Mouse (Mus musculus) kidney, postnatal 4 days (tissue): ENCODE data around the gene Pax6.

Experiments used
- DNase-seq, 2 experiments: peaks; one replicate each; pipeline ENCODE4 v3.0.0; 2021; ENCODE audit warnings: mixed read lengths in 2 of 2

Gene Pax6

GRCm38 (mm10) chr2:105671798-105672595 lies 3.3 kb downstream of the Pax6 start:
- DNase-seq: peak in 1 of 2 experiments; percentile 54

- DNase-seq: no peak
These were observed 3.9 kb downstream of the Pax6 start for GRCm38 (mm10) chr2:105672596-105672960.

DNA sequence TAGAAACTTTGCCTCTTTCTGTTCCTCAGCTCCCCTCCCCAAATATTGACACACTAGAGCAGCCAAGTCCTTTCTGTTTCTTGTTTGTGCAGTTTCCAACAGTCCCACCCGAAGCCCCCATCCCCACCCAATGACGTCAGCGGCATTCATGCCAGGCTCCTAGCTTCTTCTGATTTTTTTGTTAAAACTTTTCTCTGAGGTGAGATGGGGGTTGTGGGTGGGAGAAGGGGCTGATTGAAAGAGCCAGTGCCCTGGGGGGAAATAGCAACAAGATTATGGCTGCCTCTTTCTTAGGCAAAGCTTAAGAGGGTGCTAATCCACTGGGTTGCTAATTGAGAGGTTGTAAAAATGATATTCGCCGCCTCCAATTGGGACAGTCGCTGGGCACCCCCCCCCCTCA lies 4.4 kb downstream of the Pax6 start:
- DNase-seq: no peak

DNA sequence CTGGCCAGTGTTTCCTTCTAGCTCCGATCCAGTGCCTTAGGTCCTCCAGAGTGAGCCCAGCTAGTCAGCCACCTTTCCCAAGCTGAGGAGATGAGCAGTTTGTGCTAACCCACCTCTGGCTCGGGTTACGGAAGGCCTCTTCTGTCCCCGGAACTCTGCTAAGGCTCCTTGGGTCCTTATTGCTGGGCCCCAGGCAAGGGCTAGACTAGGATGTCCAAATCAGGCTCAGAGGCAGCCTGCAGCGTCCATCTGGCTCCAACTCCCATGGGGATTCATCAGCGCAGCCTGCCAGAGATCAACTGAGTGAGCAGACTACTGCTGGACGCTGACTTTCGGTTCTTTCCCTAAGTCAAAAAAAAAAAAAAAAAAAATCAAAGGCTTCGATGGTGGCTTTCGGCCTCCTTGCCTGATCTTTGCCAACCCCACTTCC lies 4.9 kb downstream of the Pax6 start:
- peak; percentile 58 to 69 for DNase-seq

DNA sequence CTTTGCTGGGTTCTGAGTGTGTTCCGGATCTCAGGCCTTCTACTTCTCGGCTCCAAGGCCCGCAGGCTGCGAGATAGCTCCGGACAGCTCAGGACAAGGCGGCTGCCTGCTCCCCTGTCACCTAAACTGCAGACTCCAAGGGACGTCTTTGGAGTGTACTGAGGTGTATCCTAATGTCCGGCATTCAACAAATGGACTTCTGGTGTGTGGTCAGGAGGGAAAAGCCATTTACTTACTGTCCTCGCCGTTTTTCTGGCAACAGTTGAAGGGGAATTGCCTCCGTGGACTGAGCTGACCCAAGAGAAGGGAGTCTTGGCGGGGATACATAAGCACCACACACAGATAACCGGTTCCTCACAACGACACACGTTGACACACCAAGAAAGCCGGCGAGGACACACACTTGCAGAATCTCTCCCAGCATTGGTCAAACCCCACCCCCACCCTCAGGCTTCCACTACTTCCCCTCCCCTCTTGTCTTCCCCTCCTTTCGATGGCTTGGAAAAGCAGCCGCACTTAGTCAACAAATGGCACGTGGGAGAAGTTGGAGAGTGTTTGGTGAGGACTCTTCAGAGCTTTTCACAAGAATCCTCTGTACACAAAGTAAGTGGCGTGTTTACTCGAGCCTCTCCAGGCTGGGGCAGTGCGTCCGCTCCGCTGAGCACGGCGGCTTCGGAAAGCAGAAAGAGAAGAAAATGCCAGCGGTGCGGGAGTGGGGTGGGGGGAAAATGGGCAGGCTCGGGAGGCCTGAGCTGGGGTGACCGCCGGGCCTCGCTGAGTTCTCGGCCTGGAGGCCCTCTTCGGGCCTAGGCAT lies 5.6 kb downstream of the Pax6 start:
- DNase-seq: peak in 1 of 2 experiments; percentile 39

GRCm38 (mm10) chr2:105674875-105675729 lies 6.4 kb downstream of the Pax6 start:
- DNase-seq: peak; percentile 69 to 77

DNA sequence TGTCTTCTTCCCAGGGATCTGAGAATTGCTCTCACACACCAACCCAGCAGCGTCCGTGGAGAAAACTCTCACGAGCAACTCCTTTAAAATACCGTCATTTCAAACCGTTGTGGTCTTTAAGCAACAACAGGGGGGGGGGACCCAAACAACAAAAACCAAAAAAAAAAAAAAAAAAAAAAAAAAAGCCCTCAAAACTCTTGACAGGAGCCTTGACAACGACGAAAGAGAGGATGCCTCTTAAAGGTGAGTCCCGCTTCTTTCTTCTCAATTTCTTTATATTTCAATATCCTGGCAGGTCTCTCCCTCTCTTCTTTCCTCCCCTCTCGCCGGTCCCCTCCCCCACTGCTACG lies 7.0 kb downstream of the Pax6 start:
- DNase-seq: no peak

DNA sequence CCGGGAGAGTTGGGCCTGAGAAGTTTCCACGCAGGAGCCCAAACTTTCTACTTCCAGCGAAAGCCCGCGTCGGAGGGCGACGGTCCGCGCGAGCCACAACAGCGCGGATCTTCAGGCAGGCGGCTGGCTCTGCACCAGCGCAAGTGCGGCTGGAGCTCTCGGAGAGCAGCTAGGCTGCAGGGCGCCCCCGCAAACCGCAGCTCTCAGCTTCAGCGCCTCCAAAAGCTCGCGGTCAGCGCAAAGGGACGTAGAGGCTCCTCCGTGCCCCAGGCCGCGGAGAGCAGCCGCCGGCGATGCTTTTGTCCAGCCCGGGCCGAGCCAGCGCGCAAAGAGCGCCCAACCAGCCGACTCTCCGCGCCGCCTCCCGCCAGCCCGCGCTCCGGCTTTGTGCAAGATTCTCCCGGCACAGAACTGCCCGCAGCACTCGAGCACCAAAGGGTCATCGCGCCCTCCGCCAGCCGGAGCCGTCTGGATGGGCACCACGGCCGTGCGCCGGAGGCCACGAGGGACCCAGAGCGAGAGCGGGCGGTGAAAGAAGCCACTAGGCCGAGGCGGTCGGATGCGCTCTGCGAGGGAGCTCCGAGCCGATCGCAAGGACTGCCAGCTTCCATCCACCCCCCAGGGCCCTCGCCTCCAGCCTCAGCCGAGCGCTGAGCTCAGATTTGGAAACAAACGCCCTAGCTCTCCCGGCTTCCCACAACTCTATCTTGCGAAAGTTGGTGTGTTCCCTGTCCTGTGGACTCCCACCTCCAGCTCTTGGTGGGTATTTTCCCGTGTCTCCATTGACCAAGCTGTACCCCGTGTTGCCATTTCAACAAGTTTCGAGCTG lies 7.6 kb downstream of the Pax6 start:
- DNase-seq: peak; percentile 71 to 79

- no peak for DNase-seq
These were observed 8.3 kb downstream of the Pax6 start for GRCm38 (mm10) chr2:105676909-105677433.

DNA sequence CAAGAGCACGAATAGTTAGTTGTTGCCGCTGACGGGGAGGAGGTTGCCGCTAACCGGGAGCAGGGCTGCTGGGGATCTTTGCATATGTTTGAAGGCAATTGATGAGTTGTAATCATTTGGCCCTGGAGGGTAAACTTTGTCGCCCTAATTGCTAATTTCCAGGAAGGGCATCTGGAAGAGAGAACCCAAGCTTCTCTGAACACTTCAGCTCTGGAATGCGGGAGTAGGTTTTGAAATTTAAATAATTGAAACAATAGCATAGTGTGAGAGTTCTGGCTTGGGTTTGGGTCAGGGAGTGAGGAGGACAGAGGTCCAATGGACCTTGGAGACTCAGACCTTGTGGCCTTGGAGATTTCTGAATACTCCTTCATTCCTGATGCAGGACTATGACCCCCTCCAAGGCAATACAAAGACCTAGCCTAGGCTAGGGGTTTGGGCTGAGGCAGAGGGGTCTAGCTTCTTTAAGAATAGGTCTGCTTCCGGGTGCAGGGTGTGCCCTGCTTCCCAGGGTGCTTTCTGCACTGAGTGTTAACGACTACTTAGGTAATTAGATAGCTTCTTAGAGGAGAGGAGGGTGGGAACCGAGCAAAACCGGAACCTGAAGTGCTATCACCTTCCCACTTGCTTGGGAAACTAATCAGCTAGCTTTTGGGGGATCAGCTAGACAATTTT lies 8.9 kb downstream of the Pax6 start:
- DNase-seq: no peak

DNA sequence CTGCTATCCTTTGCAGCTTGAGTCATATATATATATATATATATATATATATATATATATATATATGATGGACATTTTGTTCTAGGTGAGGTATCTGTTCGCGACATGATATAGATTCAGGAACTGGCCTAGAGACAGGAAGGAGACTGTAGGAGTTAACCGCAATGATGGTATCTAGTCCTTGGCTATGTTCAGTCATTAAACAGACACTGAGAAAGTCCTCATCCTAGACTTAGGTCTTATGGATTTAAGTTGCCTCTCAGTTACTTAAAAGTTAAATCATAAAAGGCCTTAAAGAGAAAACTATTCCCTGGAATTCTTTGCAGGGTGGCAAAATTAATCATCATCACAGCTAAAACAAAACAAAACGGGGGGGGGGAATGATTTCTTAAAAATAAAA lies 9.6 kb downstream of the Pax6 start:
- DNase-seq: no peak

DNA sequence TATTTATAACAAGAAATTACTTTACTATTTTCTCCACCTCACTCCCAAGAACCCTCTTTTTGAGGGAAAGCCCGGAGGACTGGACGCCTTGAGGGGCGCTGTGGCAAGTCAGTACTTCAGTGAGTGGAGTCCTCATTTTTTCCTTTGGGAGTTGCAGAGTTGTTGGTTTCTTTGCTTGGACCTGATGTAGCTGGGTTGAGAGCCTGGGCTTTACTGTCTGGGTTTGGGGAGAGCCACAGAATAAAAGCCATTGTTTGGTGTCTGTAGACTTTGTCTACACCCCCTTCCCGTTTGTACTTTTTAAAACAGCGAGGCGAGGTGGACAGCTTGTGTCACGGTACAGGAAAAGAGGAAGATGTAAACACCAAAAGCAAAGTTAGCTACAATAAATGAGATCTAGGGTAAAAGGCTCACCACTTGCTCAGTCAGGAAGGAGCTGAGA lies 10.2 kb downstream of the Pax6 start:
- DNase-seq: no peak

GRCm38 (mm10) chr2:105679331-105679730 lies 10.6 kb downstream of the Pax6 start:
- no peak for DNase-seq

DNA sequence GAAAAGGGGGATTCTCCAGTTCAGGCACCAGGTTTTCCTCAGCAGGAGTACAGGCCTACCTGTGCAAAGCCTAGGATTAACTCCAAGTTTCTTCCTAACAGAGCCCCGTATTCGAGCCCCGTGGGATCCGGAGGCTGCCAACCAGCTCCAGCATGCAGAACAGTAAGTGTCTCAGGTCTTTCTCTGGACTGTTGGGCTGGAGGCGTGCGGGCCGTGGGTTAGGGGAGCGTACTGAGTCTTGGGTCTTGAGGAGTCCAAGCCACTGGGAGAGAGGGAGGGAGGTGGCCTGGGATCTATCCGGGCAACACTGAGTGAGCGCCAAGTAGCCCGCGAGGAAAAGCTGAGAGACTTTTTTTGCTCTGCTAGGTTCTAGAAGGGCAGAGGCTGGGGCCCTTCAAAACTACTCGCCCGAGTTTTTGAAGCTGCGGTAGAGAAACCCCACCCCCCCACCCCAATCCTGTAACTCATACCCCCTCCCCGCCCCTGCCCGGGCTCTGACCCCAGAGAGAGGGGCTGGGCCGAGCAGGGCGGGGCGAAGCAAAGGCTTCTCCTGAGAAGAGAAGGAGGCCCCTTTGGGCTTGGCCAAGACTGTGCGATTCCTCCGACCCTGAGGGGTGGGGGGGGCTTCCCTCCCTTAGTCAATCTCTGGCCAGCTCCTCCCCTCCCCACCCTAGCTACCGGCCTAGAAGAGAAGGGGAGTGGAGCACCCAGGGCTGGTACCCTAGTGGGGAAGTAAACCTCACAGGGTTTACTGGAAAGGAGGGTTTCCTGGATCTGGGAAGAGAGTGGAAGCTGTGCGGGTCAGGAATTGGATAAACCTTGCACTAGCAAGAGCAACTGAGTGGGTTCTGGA lies 11.7 kb downstream of the Pax6 start:
- DNase-seq: peak in 1 of 2 experiments; percentile 21

- DNase-seq: peak in 1 of 2 experiments; percentile 17
These were observed 12.5 kb downstream of the Pax6 start for GRCm38 (mm10) chr2:105680999-105681710.

DNA sequence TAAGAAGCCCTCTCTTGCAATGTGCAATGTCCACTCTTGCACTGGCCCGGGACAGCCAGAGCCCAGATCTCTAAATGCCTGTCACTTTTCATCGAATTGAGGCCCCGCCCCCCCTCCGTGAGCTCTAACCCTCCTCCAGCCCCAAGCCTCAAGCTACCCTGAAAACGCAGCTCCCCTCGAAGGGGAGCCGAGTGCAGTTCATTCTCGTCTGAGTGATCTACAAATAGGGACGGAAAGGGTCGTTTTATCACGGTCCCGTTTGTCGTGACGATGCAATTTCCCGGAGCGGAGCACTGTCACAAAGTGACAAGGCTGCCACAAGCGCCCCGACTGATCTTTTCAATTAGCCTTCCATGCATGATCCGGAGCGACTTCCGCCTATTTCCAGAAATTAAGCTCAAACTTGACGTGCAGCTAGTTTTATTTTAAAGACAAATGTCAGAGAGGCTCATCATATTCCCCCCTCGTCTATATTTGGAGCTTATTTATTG lies 13.4 kb downstream of the Pax6 start:
- DNase-seq: no peak

DNA sequence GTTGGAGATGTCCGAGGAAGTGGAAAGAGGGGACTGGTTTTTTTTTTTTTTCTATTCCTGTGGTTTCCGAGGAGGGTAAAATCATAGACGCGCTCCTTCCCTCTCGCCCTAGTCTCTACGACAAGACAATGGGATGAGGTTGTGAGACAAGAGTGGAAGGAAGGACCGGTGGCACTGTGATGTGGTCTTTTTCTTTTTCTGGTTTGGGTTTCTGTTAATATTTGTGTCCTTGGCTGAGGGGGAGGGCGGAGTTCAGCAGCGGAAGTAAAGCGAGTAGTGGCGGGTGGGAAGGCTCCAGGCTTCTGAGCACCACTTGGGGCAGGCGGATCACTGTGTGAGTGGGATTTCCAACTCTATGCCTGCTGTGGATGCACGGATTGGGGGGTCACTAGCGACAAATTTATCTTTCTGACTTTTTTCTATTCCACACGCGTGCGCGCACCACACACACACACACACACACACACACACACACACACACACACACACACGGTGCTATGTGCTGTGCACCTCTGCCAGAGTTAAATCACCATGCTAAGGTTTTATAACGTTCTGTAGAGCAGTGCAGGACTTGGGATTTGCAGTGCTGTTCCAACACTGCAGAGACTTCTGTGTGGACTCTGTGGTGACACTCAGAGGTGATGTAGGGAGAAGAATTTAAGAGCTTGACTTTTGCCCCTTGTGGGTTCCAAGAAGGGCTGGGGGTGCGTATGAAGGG lies 14.1 kb downstream of the Pax6 start:
- peak in 1 of 2 experiments; percentile 23 for DNase-seq

DNA sequence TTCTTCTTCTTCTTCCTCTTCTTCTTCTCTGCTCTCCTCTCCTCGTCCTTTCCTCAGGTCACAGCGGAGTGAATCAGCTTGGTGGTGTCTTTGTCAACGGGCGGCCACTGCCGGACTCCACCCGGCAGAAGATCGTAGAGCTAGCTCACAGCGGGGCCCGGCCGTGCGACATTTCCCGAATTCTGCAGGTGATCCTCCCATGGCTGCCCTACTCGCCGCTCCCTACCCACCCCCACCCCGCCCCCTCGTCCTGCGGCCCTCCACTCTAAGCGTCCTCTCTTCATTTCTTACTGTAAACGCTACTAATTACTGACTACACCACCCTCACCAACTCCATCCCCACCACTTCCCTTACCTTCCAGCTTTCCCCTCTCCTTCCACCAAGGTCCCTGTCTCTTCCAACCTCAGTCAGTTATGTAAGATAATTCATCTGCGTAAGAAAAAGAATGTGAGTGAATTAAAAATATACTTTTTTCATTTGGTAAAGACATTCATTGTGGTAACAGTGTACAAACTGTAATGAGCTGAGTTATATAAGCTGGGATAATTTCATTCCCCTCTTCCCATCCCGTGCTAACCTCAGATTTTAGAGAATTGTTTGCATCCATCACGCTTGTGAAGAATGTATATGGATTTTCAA lies 15.2 kb downstream of the Pax6 start:
- DNase-seq: no peak
